Comparison of ENCODE assay signal across 8 mouse cellular contexts in genomic region chr1:51509083-51509482, GRCm38 (mm10). TPM values are rescaled to one million over a fixed set of nuclear protein-coding genes. Genes with fewer than 3 reads are reported as not detected.
DNase-seq lines count a peak whose midpoint lies in the region; ATAC-seq and TF ChIP-seq lines count a peak whose summit lies in the region.

No protein-coding gene starts in this region.

- TF ChIP-seq EP300 in stomach, postnatal 0 days (optimal IDR thresholded peaks at IDR 0.05) = no peak

- H3K27me3 ChIP-seq in neural tube, embryonic 11.5 days (ENCODE audit: control insufficient read depth, insufficient read depth, low read length) = no peaks in the 10 kb centered on the region
- no peaks in the 10 kb centered on the region for H3K27me3 ChIP-seq in intestine, embryonic 15.5 days (replicated peaks)
- no peaks in the 10 kb centered on the region for H3K27me3 ChIP-seq in liver, embryonic 16.5 days (ENCODE audit: control insufficient read depth, insufficient read depth, low read depth, low read length)
- no peaks in the 10 kb centered on the region for H3K27me3 ChIP-seq in stomach, postnatal 0 days (ENCODE audit: control insufficient read depth, insufficient read depth, low read length)

- no peak for TF ChIP-seq CTCF in stomach, postnatal 0 days (IDR thresholded peaks at IDR 0.05; ENCODE audit: low read depth)

- H3K4me1 ChIP-seq in neural tube, embryonic 11.5 days (ENCODE audit: control insufficient read depth, insufficient read depth, low read length) = no peaks in the 10 kb centered on the region
- H3K4me1 ChIP-seq in intestine, embryonic 15.5 days (replicated peaks) = 0 out of 2 replicates have a peak, but pooled peaks cover 7% of the 10 kb centered on the region
- H3K4me1 ChIP-seq in liver, embryonic 16.5 days (ENCODE audit: control insufficient read depth, low read depth, low read length) = peaks cover 9% of the 10 kb centered on the region
- H3K4me1 ChIP-seq in stomach, postnatal 0 days (replicated peaks; ENCODE audit: control insufficient read depth, insufficient read depth) = no peaks in the 10 kb centered on the region

- H3K9ac ChIP-seq in neural tube, embryonic 11.5 days (ENCODE audit: low read length) = no peak overlapping the region
- H3K9ac ChIP-seq in intestine, embryonic 15.5 days = no peak overlapping the region
- peak overlapping the region; percentile 21; the same call in 1 of the 2 replicates for H3K9ac ChIP-seq in liver, embryonic 16.5 days (ENCODE audit: low read depth, low read length)
- no peak overlapping the region for H3K9ac ChIP-seq in stomach, postnatal 0 days (ENCODE audit: low read length)

- no peaks in the 10 kb centered on the region for H3K36me3 ChIP-seq in neural tube, embryonic 11.5 days (ENCODE audit: control insufficient read depth, insufficient read depth, low read length)
- H3K36me3 ChIP-seq in intestine, embryonic 15.5 days = no peaks in the 10 kb centered on the region
- H3K36me3 ChIP-seq in liver, embryonic 16.5 days (ENCODE audit: control insufficient read depth, insufficient read depth) = no peaks in the 10 kb centered on the region
- H3K36me3 ChIP-seq in stomach, postnatal 0 days (ENCODE audit: control insufficient read depth, insufficient read depth, low read length) = no peaks in the 10 kb centered on the region

- WGBS in neural tube, embryonic 11.5 days = 50% methylated on average over 7 of the region's 7 CpGs
- WGBS in intestine, embryonic 15.5 days = 7% methylated on average over 7 of the region's 7 CpGs
- 5% methylated on average over 7 of the region's 7 CpGs for WGBS in liver, embryonic 16.5 days (ENCODE audit: insufficient replicate concordance)
- 19% methylated on average over 7 of the region's 7 CpGs for WGBS in stomach, postnatal 0 days

- no peak overlapping the region for H3K4me2 ChIP-seq in neural tube, embryonic 11.5 days (ENCODE audit: low read depth)
- no peak overlapping the region for H3K4me2 ChIP-seq in intestine, embryonic 15.5 days (replicated peaks)
- H3K4me2 ChIP-seq in liver, embryonic 16.5 days (ENCODE audit: low read depth, low read length) = peak overlapping the region; percentile 15; the same call in 1 of the 2 replicates
- no peak overlapping the region for H3K4me2 ChIP-seq in stomach, postnatal 0 days (replicated peaks; ENCODE audit: low read depth)

- ATAC-seq in neural tube, embryonic 11.5 days (ENCODE audit: insufficient read depth, low FRiP score, low TSS enrichment) = no peak
- peak; percentile 98 for ATAC-seq in intestine, embryonic 15.5 days
- ATAC-seq in liver, embryonic 16.5 days (ENCODE audit: low read depth) = peak; percentile 85
- ATAC-seq in stomach, postnatal 0 days (ENCODE audit: low FRiP score, low TSS enrichment) = peak; percentile 98

- no peak overlapping the region for H3K4me3 ChIP-seq in neural tube, embryonic 11.5 days (ENCODE audit: low read depth, low read length)
- no peak overlapping the region for H3K4me3 ChIP-seq in intestine, embryonic 15.5 days (replicated peaks)
- H3K4me3 ChIP-seq in liver, embryonic 16.5 days (ENCODE audit: low read depth, low read length) = 0 out of 2 replicates have a peak overlapping the region, but pooled peaks have one; percentile 12
- no peak overlapping the region for H3K4me3 ChIP-seq in stomach, postnatal 0 days (ENCODE audit: low read depth, low read length)

- H3K9me3 ChIP-seq in neural tube, embryonic 11.5 days (ENCODE audit: control insufficient read depth, low read length) = no peaks in the 10 kb centered on the region
- H3K9me3 ChIP-seq in intestine, embryonic 15.5 days = no peaks in the 10 kb centered on the region
- H3K9me3 ChIP-seq in liver, embryonic 16.5 days (replicated peaks; ENCODE audit: control insufficient read depth, low read length) = no peaks in the 10 kb centered on the region
- H3K9me3 ChIP-seq in stomach, postnatal 0 days (ENCODE audit: control insufficient read depth, low read length) = no peaks in the 10 kb centered on the region

- no peak overlapping the region for H3K27ac ChIP-seq in neural tube, embryonic 11.5 days (ENCODE audit: low read depth, low read length)
- H3K27ac ChIP-seq in intestine, embryonic 15.5 days = peak overlapping the region; percentile 58; the same call in 1 of the 2 replicates
- peak overlapping the region; percentile 68 for H3K27ac ChIP-seq in liver, embryonic 16.5 days (ENCODE audit: low read length)
- peak overlapping the region; percentile 31 for H3K27ac ChIP-seq in stomach, postnatal 0 days (replicated peaks)

- DNase-seq in neural tube, embryonic 11.5 days (ENCODE audit: low spot score) = peak; percentile 13
- no peak for DNase-seq in neural tube, embryonic 10.5 days (ENCODE audit: extremely low spot score, low spot score)
- DNase-seq in c-Kit-positive CD71-positive TER-119-positive erythroid progenitor cells, embryonic 14.5 days (ENCODE audit: low spot score) = peak; percentile 21
- peak; percentile 75 for DNase-seq in stomach, postnatal 0 days (ENCODE audit: low spot score)
- no peak for DNase-seq in cerebellum, postnatal 25 days
- DNase-seq in adrenal gland, postnatal 4 days (ENCODE audit: low spot score in 2 of 2) = no peak

RNA-seq across cellular contexts. Expression of gene Nabp1, which starts 30.9 kb away (rescaled TPM):
- polyA plus RNA-seq in neural tube, embryonic 11.5 days (2014; fragmentation: Nextera tagmentation; extraction: Ambion mirVana) = 8.3 and 8.8 TPM in 2 replicates
- polyA plus RNA-seq in intestine, embryonic 15.5 days (2015; fragmentation: Nextera tagmentation; extraction: Ambion mirVana) = 13.2 and 14.3 TPM in 2 replicates
- polyA plus RNA-seq in liver, embryonic 16.5 days (2015; fragmentation: Nextera tagmentation; extraction: Ambion mirVana) = 9.4 and 11.3 TPM in 2 replicates
- 12.7 and 12.8 TPM in 2 replicates for polyA plus RNA-seq in stomach, postnatal 0 days (2015; fragmentation: Nextera tagmentation; extraction: Ambion mirVana)
- 10 to 100 TPM; 11.0 to 17.9 TPM for total RNA-seq in adrenal gland, postnatal 4 days (2021)

Comparison
In these comparisons a context has a peak if more than half of its experiments do, and no peak if none do; other contexts are left out.
1. DNase-seq: peak in neural tube, embryonic 11.5 days (single experiment), c-Kit-positive CD71-positive TER-119-positive erythroid progenitor cells, embryonic 14.5 days (single experiment) and stomach, postnatal 0 days (single experiment); none in neural tube, embryonic 10.5 days (single experiment), cerebellum, postnatal 25 days (0 of 2) and adrenal gland, postnatal 4 days (0 of 2).